Mouse (Mus musculus) stomach, embryonic 14.5 days (tissue): ENCODE measurements around the gene Runx3. TPM values are rescaled to one million over a fixed set of nuclear protein-coding genes. Genes with fewer than 3 reads are reported as not detected.
A peak's percentile ranks its signal among the peaks of the same experiment; 100 is the strongest.

Experiments used
- ATAC-seq: fragments of 200-750 bp; cut with Nextera tagmentation; 2 replicates; pipeline ENCODE4 v1.8.0; 2017; ENCODE audit warnings: low read depth, moderate TSS enrichment; ENCODE audit not compliant: insufficient number of reproducible peaks, insufficient read depth, low FRiP score
- H3K27ac ChIP-seq: fragments of 300-500 bp; sonication (generic); 2 replicates; pipeline ENCODE4 v1.5.1; 2014; ENCODE audit warnings: mild to moderate bottlenecking, low read length, moderate library complexity, mixed read lengths
- H3K27me3 ChIP-seq: fragments of 300-500 bp; sonication (generic); 2 replicates; pipeline ENCODE4 v1.6.1; 2014; ENCODE audit warnings: low read length, control low read depth, mixed read lengths; ENCODE audit not compliant: control insufficient read depth, insufficient read depth
- H3K36me3 ChIP-seq: fragments of 300-500 bp; sonication (generic); 2 replicates; pipeline ENCODE4 v1.6.1; 2014; ENCODE audit warnings: mild to moderate bottlenecking, control low read depth, low read length, moderate library complexity, mixed read lengths; ENCODE audit not compliant: control insufficient read depth, insufficient read depth
- H3K4me1 ChIP-seq: fragments of 300-500 bp; sonication (generic); 2 replicates; pipeline ENCODE4 v1.6.1; 2014; ENCODE audit warnings: low read length, control low read depth, mixed read lengths; ENCODE audit not compliant: control insufficient read depth, insufficient read depth
- H3K4me2 ChIP-seq: fragments of 300-500 bp; sonication (generic); replicated peaks from 2 replicates; pipeline ENCODE4 v1.6.1; 2014; ENCODE audit warnings: low read depth, low read length, control low read depth
- H3K4me3 ChIP-seq: fragments of 300-500 bp; sonication (generic); 2 replicates; pipeline ENCODE4 v1.5.1; 2014; ENCODE audit warnings: low read depth, low read length, control low read depth
- H3K9ac ChIP-seq: fragments of 300-500 bp; sonication (generic); replicated peaks from 2 replicates; pipeline ENCODE4 v1.6.1; 2014; ENCODE audit warnings: low read depth, mild to moderate bottlenecking, control low read depth, low read length, moderate library complexity, mixed read lengths
- H3K9me3 ChIP-seq: fragments of 300-500 bp; sonication (generic); 2 replicates; pipeline ENCODE4 v1.6.1; 2016; ENCODE audit warnings: low read depth, low read length, control low read depth; ENCODE audit not compliant: control insufficient read depth
- WGBS: fragments of 180-500 bp; shearing (Covaris S2); extraction: QIAGEN DNeasy Blood & Tissue Kit; methylation state at CpG from one replicate; pipeline ENCODE4 v1.1.7; 2014; 5-methylcytosine and 5-hydroxymethylcytosine counted together
- polyA plus RNA-seq: library from polyadenylated mRNA; unstranded; fragments of >200 nt; fragmentation: Nextera tagmentation; extraction: Ambion mirVana; gene quantifications from 2 replicates; pipeline ENCODE4 v1.2.1, GENCODE M21; 2014

Gene Runx3
- polyA plus RNA-seq, 1 experiment from 2014 or later: 0.14 TPM

DNA sequence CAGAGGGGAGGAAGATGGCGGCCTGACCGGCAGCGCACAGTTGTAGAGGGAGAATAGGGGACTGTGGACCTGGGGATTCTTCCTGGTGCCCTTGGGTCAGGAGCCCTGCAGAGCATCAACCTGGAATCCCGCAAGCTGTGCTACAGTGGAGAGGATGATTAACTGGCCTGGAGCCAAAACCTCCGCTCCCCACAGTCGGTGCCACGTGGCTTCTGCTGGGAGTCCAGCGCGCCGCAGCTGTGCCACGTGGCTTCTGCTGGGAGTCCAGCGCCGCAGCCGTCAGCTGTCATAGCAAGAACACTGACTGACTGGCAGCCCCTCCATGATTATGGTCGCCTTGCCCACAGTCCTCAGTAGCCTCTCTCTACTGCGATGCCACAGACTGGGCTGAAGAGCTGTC lies 81.3 kb downstream of the Runx3 start:
- Histone ChIP-seq H3K4me2 (no peak overlapping the region), H3K4me3 (no peak overlapping the region), H3K4me1 (peaks cover 9% of the 10 kb centered on the region; the same call in 1 of the 2 replicates), H3K27ac (no peak overlapping the region), H3K36me3 (no peaks in the 10 kb centered on the region), H3K9ac (no peak overlapping the region), H3K27me3 (peaks cover 16% of the 10 kb centered on the region), H3K9me3 (no peaks in the 10 kb centered on the region)
- no peak for ATAC-seq
- 72% methylated on average over 16 of the region's 16 CpGs for WGBS

DNA sequence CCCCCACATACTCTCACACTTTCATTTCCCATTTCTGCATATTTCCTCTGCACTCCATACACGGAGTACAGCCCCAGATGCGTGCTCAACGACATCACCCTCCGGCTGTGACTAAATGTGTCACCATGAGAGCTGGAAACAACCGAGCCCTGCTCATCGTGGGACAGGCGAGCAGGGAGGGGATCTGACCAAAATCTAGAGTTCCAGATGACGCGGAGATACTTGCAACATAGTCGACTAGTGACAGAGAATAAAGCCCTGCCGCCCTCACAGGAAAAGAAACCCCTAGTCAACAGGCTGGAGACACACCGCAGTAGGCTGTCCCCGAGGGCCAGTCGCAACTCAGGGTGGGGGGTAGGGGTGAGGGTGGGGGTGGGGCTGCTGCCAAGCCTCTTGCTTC lies 82.8 kb downstream of the Runx3 start:
- WGBS: 7% methylated on average over 14 of the region's 14 CpGs

DNA sequence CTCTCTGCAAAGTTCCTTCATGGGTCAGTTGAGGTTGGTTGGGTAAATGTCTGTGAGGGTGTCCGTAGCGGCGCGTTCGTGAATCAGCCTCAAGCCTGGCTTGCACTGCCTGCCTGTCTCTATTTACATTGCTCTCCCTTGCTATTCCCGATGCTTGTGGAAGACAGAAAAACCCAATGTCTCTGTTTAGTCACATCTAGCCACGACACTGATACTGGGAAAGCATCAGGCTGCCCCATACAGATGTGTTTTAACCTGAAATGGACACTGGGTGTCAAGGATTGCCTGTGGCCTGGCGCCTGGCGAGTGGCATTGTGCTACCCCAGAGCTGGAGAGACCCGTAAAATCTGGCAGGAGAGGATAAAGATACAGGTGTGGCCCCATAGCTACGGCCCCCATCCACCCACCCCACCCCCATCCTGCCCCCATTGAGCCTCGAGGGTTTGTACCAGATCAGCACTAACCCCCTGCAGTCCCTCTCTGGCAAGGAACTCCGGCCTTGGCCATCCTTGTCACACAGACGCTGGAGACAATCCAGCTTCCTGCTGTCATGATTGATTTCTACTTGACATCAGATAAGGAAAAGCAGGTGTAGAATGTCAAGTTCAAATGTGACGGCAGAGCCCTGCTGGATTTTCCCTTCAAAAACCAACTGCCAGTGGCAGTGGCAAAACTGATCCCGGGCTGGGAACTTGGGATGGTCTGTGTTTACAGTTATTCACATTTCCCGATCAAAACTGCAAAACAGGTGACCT lies 83.5 kb downstream of the Runx3 start:
- Histone ChIP-seq H3K9ac (no peak overlapping the region), H3K4me1 (peaks cover 9% of the 10 kb centered on the region; the same call in 1 of the 2 replicates), H3K9me3 (no peaks in the 10 kb centered on the region), H3K36me3 (no peaks in the 10 kb centered on the region), H3K27me3 (peaks cover 16% of the 10 kb centered on the region), H3K4me3 (peak overlapping the region; percentile 11; the same call in 1 of the 2 replicates), H3K4me2 (peak overlapping the region; percentile 49), H3K27ac (no peak overlapping the region)
- 14% methylated on average over 17 of the region's 17 CpGs for WGBS
- no peak for ATAC-seq

More for the DNA sequence above, 82.8 kb downstream of the Runx3 start:
- Histone ChIP-seq H3K36me3 (no peaks in the 10 kb centered on the region), H3K9ac (no peak overlapping the region), H3K27ac (no peak overlapping the region), H3K4me2 (peak overlapping the region; percentile 49), H3K4me1 (peaks cover 9% of the 10 kb centered on the region; the same call in 1 of the 2 replicates), H3K27me3 (peaks cover 16% of the 10 kb centered on the region), H3K4me3 (peak overlapping the region; percentile 11), H3K9me3 (no peaks in the 10 kb centered on the region)
- no peak for ATAC-seq

- peaks cover 9% of the 10 kb centered on the region; the same call in 1 of the 2 replicates for H3K4me1 ChIP-seq
- peaks cover 16% of the 10 kb centered on the region for H3K27me3 ChIP-seq
- H3K4me2 ChIP-seq: no peak overlapping the region
- ATAC-seq: no peak
- H3K4me3 ChIP-seq: no peak overlapping the region
- H3K27ac ChIP-seq: no peak overlapping the region
- no peak overlapping the region for H3K9ac ChIP-seq
- no peaks in the 10 kb centered on the region for H3K9me3 ChIP-seq
- H3K36me3 ChIP-seq: no peaks in the 10 kb centered on the region
- 42% methylated on average over 5 of the region's 5 CpGs for WGBS
These were observed 84.2 kb downstream of the Runx3 start for GRCm38 (mm10) chr4:135204666-135205065.

DNA sequence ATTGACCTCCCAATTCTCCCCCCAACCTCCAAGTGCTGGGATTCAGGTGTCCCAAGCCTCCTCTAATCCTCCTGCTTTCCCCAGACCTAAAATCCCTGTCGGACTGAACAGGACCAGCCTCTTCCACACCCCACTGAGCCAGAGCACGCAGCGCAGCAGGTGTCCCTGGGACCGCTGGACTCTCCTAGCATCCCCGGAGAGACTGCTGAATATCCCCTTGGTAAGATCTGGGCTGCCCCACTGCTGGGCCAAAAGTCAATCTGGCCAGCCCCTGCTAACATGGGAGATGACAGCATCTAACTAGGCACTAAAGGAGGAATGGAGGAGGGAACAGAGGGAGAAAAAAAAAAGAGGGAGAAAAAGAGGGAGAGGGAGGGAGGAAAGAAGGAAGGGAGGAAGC lies 84.8 kb downstream of the Runx3 start:
- no peak overlapping the region for H3K27ac ChIP-seq
- peaks cover 9% of the 10 kb centered on the region; the same call in 1 of the 2 replicates for H3K4me1 ChIP-seq
- 25% methylated on average over 5 of the region's 5 CpGs for WGBS
- no peak overlapping the region for H3K9ac ChIP-seq
- peaks cover 16% of the 10 kb centered on the region for H3K27me3 ChIP-seq
- no peak for ATAC-seq
- H3K4me2 ChIP-seq: no peak overlapping the region
- no peaks in the 10 kb centered on the region for H3K36me3 ChIP-seq
- no peak overlapping the region for H3K4me3 ChIP-seq
- H3K9me3 ChIP-seq: no peaks in the 10 kb centered on the region

DNA sequence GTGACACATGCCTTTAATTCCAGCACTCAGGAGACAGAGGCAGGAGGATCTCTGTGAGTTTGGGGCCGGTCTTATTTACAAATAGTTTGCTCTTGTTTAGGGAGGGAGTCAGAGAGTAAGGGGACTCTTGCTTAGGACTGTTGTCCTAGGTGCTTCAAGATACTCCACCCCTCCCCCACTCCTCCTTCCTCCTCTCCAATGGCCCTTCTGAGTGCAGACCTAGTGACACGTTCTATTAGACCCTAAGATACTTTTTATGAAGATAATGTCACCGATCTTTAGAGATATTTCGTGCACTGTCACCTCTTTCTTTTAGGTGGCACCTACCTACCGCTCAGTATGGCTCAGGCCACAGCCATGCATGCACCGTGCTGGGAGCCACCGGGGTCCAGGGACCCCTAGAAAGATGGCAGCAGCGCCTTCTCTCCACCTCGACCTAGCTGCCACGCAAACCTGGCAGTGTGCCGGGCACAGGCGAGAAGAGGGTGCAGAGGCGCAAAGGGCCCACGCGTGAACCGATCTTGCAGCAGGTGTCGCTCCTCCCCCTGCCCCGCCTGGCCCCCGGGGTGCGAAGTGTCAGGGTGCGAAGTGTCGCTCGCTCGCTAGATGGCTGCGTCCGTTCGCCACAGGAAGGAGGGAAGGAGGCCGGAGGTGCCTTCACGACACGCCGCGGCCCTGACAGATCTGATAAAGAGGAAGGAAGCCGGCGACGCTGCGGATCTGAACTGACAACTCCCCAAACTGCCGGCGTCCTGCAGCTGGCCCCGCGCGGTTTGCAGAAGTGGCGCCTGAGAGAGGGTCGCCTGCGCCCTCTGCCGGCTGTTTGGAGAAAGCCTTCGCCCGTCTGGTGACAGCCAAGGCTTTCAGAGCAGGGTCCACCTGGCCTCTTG lies 85.5 kb downstream of the Runx3 start:
- ATAC-seq: peak; percentile 71; the same call in 1 of the 2 replicates
- H3K9ac ChIP-seq: 0 out of 2 replicates have a peak overlapping the region, but pooled peaks have one; percentile 10
- peak overlapping the region; percentile 82 for H3K4me2 ChIP-seq
- no peak overlapping the region for H3K27ac ChIP-seq
- H3K4me1 ChIP-seq: peaks cover 9% of the 10 kb centered on the region; the same call in 1 of the 2 replicates
- WGBS: 3% methylated on average over 47 of the region's 47 CpGs
- H3K36me3 ChIP-seq: no peaks in the 10 kb centered on the region
- H3K27me3 ChIP-seq: peaks cover 16% of the 10 kb centered on the region
- H3K9me3 ChIP-seq: no peaks in the 10 kb centered on the region
- H3K4me3 ChIP-seq: peak overlapping the region; percentile 26

DNA sequence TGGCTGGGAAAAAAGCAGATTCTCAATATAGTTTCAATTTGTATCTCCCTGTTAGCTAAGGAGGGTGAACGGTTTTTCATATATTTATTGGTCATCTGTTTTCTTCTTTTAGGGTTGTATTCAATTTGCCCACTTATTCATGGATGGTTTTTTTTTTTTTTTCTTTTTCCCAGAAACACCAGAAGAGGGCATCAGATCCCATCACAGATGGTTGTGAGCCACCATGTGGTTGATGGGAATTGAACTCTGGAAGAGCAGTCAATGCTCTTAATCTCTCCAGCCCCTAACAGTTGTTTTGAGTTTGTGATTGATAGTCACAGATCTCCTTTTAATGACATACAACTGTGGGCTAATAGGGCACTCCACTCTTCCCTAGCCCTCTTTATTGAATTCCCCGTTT lies 89.4 kb downstream of the Runx3 start:
- Histone ChIP-seq H3K4me1 (peaks cover 3% of the 10 kb centered on the region; the same call in 1 of the 2 replicates), H3K9me3 (no peaks in the 10 kb centered on the region), H3K36me3 (peaks cover 7% of the 10 kb centered on the region), H3K27me3 (peaks cover 12% of the 10 kb centered on the region), H3K9ac (no peak overlapping the region), H3K27ac (no peak overlapping the region), H3K4me3 (no peak overlapping the region), H3K4me2 (no peak overlapping the region)
- ATAC-seq: no peak
- WGBS: 77% methylated on average over 2 of the region's 2 CpGs

GRCm38 (mm10) chr4:135219652-135220051 lies 99.2 kb downstream of the Runx3 start:
- H3K36me3 ChIP-seq: peaks cover 27% of the 10 kb centered on the region
- H3K9ac ChIP-seq: no peak overlapping the region
- H3K27ac ChIP-seq: no peak overlapping the region
- H3K27me3 ChIP-seq: no peaks in the 10 kb centered on the region
- no peak overlapping the region for H3K4me3 ChIP-seq
- 45% methylated on average over 4 of the region's 4 CpGs for WGBS
- no peak overlapping the region for H3K4me2 ChIP-seq
- ATAC-seq: no peak
- H3K4me1 ChIP-seq: no peaks in the 10 kb centered on the region
- H3K9me3 ChIP-seq: no peaks in the 10 kb centered on the region
